ENCODE assay signal across 8 mouse cellular contexts in the genomic region with DNA sequence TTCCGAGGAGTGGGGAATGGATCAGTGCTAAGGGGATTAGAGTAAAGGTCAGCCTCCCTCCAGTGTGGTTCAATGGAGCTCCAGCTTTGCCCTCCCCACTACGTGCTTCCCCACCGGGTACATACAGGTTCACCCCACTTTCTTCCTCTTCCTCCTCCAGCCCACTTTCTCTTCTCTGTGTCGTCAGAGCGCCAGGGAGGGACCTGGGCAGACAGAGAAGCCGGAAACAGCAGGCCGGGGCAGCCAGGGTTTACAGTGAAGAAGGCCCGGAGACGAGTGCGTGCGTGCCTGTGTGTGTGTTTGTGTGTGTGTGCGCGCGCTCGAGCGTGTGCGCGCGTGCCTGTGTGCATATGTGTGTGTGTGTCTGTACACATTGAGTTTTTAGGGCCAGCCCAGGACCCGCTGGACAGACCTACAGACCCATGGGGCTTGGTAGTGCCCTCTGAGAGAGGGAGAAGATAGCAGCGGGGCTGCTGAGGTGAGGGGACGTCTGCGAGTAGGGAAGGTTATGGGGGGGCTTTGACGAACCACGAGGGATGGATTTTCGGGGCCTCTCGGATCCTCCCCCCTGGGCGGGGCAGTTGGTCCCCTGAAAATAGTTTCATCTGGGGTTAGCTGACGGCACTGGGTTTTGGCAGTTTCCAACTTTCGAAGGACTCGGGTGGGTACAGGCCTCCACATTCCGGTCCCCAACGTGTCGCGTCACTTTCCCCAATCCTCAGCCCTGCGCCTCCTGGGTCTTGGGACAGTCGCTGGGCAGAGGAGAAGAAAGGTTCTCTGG. TPM values are rescaled to one million over a fixed set of nuclear protein-coding genes. Genes with fewer than 3 reads are reported as not detected.
DNase-seq lines count a peak whose midpoint lies in the region; ATAC-seq and TF ChIP-seq lines count a peak whose summit lies in the region.

TSS of gene Stat6 (plus strand) at position 215 of the 781 bp plus-strand sequence.

- peak within 1 kb of the TSS; percentile 78 for H3K4me3 ChIP-seq in G1E (ENCODE audit: low read depth, low read length)
- H3K4me3 ChIP-seq in heart, postnatal 0 days (ENCODE audit: low read depth, low read length) = peak within 1 kb of the TSS; percentile 64

- H3K27me3 ChIP-seq in G1E (ENCODE audit: insufficient read depth, low read length) = peaks cover 11% of the 10 kb centered on the region
- no peaks in the 10 kb centered on the region for H3K27me3 ChIP-seq in heart, postnatal 0 days (ENCODE audit: control insufficient read depth, insufficient read depth, low read length)

- peak within 1 kb of the TSS; percentile 96 for H3K27ac ChIP-seq in heart, postnatal 0 days (ENCODE audit: low read depth)

- WGBS in heart, postnatal 0 days = under 1% methylated on average over 37 of the region's 37 CpGs

- peaks cover 45% of the 10 kb centered on the region for H3K4me1 ChIP-seq in G1E (ENCODE audit: insufficient read depth, low read depth, low read length)
- H3K4me1 ChIP-seq in heart, postnatal 0 days (ENCODE audit: control insufficient read depth, insufficient read depth) = peaks cover 10% of the 10 kb centered on the region

- peak within 1 kb of the TSS; percentile 84 for H3K9ac ChIP-seq in heart, postnatal 0 days (replicated peaks; ENCODE audit: low read depth, low read length)

- 0 out of 2 replicates have a peak, but pooled peaks have one; percentile 64 for TF ChIP-seq EP300 in heart, postnatal 0 days (IDR thresholded peaks at IDR 0.05; ENCODE audit: low read depth)

- H3K9me3 ChIP-seq in G1E (replicated peaks) = no peaks in the 10 kb centered on the region
- H3K9me3 ChIP-seq in heart, postnatal 0 days (replicated peaks; ENCODE audit: control insufficient read depth, low read length) = no peaks in the 10 kb centered on the region

- peak within 1 kb of the TSS; percentile 75 for H3K4me2 ChIP-seq in heart, postnatal 0 days (ENCODE audit: low read depth, low read length)

- DNase-seq in G1E (ENCODE audit: low spot score) = peak; percentile 93
- DNase-seq in adrenal gland, postnatal 4 days (ENCODE audit: low spot score in 2 of 2) = peak in 1 of 2 experiments; percentile 68
- peak; percentile 80 for DNase-seq in heart, postnatal 0 days (ENCODE audit: low spot score)
- peak; percentile 86 to 92 for DNase-seq in kidney, postnatal 25 days
- DNase-seq in lung, postnatal 14 days = peak; percentile 86
- DNase-seq in ovary, postnatal 14 days (ENCODE audit: low spot score) = peak; percentile 53
- peak; percentile 71 to 77 for DNase-seq in urinary bladder, postnatal 4 days (ENCODE audit: low spot score in 2 of 2)

- H3K36me3 ChIP-seq in G1E (replicated peaks) = peaks cover 36% of the 10 kb centered on the region
- peaks cover 18% of the 10 kb centered on the region for H3K36me3 ChIP-seq in heart, postnatal 0 days (replicated peaks; ENCODE audit: control insufficient read depth, insufficient read depth, low read length)

- ATAC-seq in G1E (ENCODE audit: extremely low read depth, insufficient number of reproducible peaks, low FRiP score, poor library complexity, severe bottlenecking) = peak; percentile 77
- ATAC-seq in erythroid progenitor cell, adult 5-6 weeks (replicated peaks; ENCODE audit: low FRiP score, poor library complexity, severe bottlenecking) = peak; percentile 76
- ATAC-seq in heart, postnatal 0 days (ENCODE audit: insufficient read depth, low read depth) = peak; percentile 71

- TF ChIP-seq CTCF in G1E (IDR thresholded peaks at IDR 0.05; ENCODE audit: low read depth, low read length) = no peak
- no peak for TF ChIP-seq CTCF in heart, postnatal 0 days (IDR thresholded peaks at IDR 0.05; ENCODE audit: low read depth)

RNA-seq across cellular contexts. Expression of gene Stat6, which starts in this region (rescaled TPM):
- 44.0 and 55.0 TPM in 2 replicates for total RNA-seq in G1E (2014; fragmentation: Nextera tagmentation)
- 84.0 and 90.5 TPM in 2 replicates for total RNA-seq in G1E (2017)
- polyA plus RNA-seq in G1E (2012) = 65.5 and 69.5 TPM in 2 replicates
- total RNA-seq in adrenal gland, postnatal 4 days (2021) = 10 to 100 TPM; 72.7 to 78.0 TPM
- 11.5 and 26.8 TPM in 2 replicates for total RNA-seq in erythroid progenitor cell, adult 5-6 weeks (2015; ENCODE audit: low replicate concordance)
- 11.3 and 16.6 TPM in 2 replicates for total RNA-seq in erythroid progenitor cell, adult 5-6 weeks (2017; ENCODE audit: low replicate concordance)
- 38.1 and 42.3 TPM in 2 replicates for total RNA-seq in heart, postnatal 0 days (2014; rRNA removed; ENCODE audit: low replicate concordance)
- 24.0 and 24.6 TPM in 2 replicates for polyA plus RNA-seq in heart, postnatal 0 days (2015; fragmentation: Nextera tagmentation; extraction: Ambion mirVana)
